Mouse (Mus musculus): Measurements from ENCODE around the gene Ptpn18. TPM values are rescaled to one million over a fixed set of nuclear protein-coding genes. Genes with fewer than 3 reads are reported as not detected.

Gene Ptpn18
- polyA plus RNA-seq, 1 experiment from 2014 or later: 43.2 TPM

DNA sequence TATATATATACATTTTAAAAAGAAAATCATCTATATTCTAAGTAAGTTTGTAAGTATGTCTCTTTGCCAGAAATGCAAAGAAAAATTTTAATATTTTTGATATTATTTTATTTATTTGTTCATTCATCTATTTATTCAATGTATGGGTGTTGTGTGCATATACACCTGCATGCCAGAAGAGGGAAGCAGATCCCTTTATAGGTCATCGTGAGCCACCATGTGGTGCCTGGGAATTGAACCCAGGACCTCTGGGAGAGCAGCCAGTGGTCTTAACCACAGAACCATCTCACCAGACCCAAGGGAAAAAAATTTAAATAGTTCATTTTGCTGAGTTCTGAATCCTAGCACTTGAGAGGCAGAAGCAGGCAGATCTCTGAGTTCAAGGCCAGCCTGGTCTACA is 58.7 kb downstream of the Ptpn18 start:
- ATAC-seq (ENCODE audit: low read depth): no peak
- 70% methylated on average over 1 of the region's 1 CpGs for WGBS
- Histone ChIP-seq H3K27me3 (ENCODE audit: control insufficient read depth, insufficient read depth, low read depth, low read length) (no peaks in the 10 kb centered on the region), H3K4me2 (ENCODE audit: low read depth, low read length) (no peak overlapping the region), H3K4me3 (ENCODE audit: low read length) (no peak overlapping the region), H3K4me1 (replicated peaks; ENCODE audit: control insufficient read depth, insufficient read depth, low read length) (no peaks in the 10 kb centered on the region; the same call in 1 of the 2 replicates), H3K27ac (ENCODE audit: low read length) (no peak overlapping the region), H3K9ac (ENCODE audit: low read length) (no peak overlapping the region), H3K9me3 (ENCODE audit: control insufficient read depth, low read length) (no peaks in the 10 kb centered on the region), H3K36me3 (ENCODE audit: control insufficient read depth, insufficient read depth, low read length) (no peaks in the 10 kb centered on the region)

DNA sequence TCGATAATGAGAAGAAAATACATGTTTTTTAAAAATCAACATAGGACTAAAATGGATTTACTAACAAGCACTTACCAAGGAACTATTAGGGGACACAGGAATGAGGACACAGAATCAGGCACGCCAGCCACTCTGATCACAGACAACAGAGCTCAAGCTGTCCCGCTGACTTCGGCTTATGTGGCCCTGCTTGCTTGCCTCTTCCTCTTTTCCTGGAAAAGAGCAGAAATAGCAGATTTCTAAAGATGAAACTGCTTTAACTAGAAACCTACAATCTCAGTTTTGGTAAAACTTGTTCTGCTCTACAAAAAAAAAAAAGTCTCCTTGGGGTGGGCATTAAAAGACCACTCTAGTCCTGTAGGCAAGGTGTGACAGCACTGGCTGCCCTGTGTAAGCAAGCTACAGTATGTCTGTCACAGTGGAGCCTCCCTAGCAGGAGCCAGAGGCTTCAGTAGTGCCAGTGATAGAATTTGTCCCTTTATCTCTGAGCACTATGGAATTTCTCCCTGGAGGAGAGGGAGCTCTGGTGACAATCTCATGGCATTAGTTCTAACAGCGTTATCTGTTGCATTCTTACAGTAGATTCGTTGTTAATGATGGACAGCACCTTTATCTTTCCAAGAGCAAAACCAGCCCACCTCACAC is 62.8 kb downstream of the Ptpn18 start:
- H3K9me3 ChIP-seq (ENCODE audit: control insufficient read depth, low read length): no peaks in the 10 kb centered on the region
- no peak for ATAC-seq (ENCODE audit: low read depth)
- H3K4me1 ChIP-seq (replicated peaks; ENCODE audit: control insufficient read depth, insufficient read depth, low read length): no peaks in the 10 kb centered on the region
- H3K36me3 ChIP-seq (ENCODE audit: control insufficient read depth, insufficient read depth, low read length): no peaks in the 10 kb centered on the region
- H3K27me3 ChIP-seq (ENCODE audit: control insufficient read depth, insufficient read depth, low read depth, low read length): no peaks in the 10 kb centered on the region
- WGBS: 58% methylated on average over 6 of the region's 6 CpGs
- H3K4me2 ChIP-seq (ENCODE audit: low read depth, low read length): no peak overlapping the region
- H3K9ac ChIP-seq (ENCODE audit: low read length): no peak overlapping the region
- H3K27ac ChIP-seq (ENCODE audit: low read length): no peak overlapping the region
- H3K4me3 ChIP-seq (ENCODE audit: low read length): no peak overlapping the region

DNA sequence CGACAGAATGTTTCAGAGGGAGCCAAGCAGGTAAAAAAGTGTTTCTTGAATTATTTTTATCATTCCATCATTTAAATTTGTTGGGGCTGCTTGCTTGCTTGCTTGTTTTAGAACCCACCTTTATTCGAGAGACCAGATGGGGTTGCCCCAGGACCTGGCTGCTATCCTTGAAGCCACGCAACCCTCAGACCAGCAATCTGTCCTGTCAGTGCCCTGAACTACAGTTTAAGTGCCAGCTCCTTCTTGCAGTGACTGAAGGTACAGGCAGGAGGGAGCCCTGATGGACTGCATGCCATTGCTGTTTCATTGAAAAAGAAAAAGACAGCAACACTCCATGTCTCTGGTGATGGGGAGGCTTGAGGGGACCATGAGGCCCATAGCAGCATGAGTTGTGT is 63.3 kb downstream of the Ptpn18 start:
- no peak for ATAC-seq (ENCODE audit: low read depth)
- Histone ChIP-seq H3K9ac (ENCODE audit: low read length) (no peak overlapping the region), H3K4me1 (replicated peaks; ENCODE audit: control insufficient read depth, insufficient read depth, low read length) (no peaks in the 10 kb centered on the region), H3K36me3 (ENCODE audit: control insufficient read depth, insufficient read depth, low read length) (no peaks in the 10 kb centered on the region), H3K4me2 (ENCODE audit: low read depth, low read length) (no peak overlapping the region), H3K27me3 (ENCODE audit: control insufficient read depth, insufficient read depth, low read depth, low read length) (no peaks in the 10 kb centered on the region), H3K27ac (ENCODE audit: low read length) (no peak overlapping the region), H3K9me3 (ENCODE audit: control insufficient read depth, low read length) (no peaks in the 10 kb centered on the region), H3K4me3 (ENCODE audit: low read length) (no peak overlapping the region)
- 55% methylated on average over 3 of the region's 3 CpGs for WGBS

DNA sequence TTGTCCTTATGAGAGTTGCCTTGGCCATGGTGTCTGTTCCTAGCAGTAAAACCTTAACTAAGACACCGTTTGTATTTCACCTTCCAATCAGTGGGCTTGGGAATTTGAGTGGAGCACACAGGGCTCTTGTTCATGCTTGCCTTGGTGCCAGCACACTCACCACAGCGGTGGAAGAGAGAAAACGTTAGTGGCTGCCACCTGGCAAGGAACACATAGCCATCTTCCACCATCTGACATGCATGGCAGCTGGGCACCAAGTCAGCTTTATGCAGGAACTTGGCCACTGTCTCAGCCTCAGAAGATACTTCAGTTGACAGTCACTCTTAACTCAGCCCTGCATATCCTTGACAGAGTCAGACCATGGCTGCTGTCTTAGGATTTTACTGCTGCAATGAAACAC is 64.1 kb downstream of the Ptpn18 start:
- H3K36me3 ChIP-seq (ENCODE audit: control insufficient read depth, insufficient read depth, low read length): no peaks in the 10 kb centered on the region
- no peaks in the 10 kb centered on the region for H3K4me1 ChIP-seq (replicated peaks; ENCODE audit: control insufficient read depth, insufficient read depth, low read length)
- WGBS: 80% methylated on average over 3 of the region's 3 CpGs
- H3K4me3 ChIP-seq (ENCODE audit: low read length): no peak overlapping the region
- H3K9me3 ChIP-seq (ENCODE audit: control insufficient read depth, low read length): no peaks in the 10 kb centered on the region
- no peak overlapping the region for H3K4me2 ChIP-seq (ENCODE audit: low read depth, low read length)
- no peak overlapping the region for H3K9ac ChIP-seq (ENCODE audit: low read length)
- no peak for ATAC-seq (ENCODE audit: low read depth)
- H3K27ac ChIP-seq (ENCODE audit: low read length): no peak overlapping the region
- no peaks in the 10 kb centered on the region for H3K27me3 ChIP-seq (ENCODE audit: control insufficient read depth, insufficient read depth, low read depth, low read length)

Small RNAs within 50 kb of the gene (microRNA-seq; reads per million reads assigned to microRNA genes)
- 3.2 reads per million, percentile 10 among the genes with 10 or more reads in this experiment for gene Mir5103

Other genes starting within 250 kb of the Ptpn18 start
- 50.8 and 54.6 TPM in 2 replicates for gene Ccdc115, start 20.1 kb upstream of the Ptpn18 start, polyA plus RNA-seq (2015; fragmentation: Nextera tagmentation; extraction: Ambion mirVana)
- gene Imp4, start 19.9 kb upstream of the Ptpn18 start, polyA plus RNA-seq (2015; fragmentation: Nextera tagmentation; extraction: Ambion mirVana): 73.8 and 79.4 TPM in 2 replicates
- gene Prss39, start 38.6 kb downstream of the Ptpn18 start, polyA plus RNA-seq (2015; fragmentation: Nextera tagmentation; extraction: Ambion mirVana): not detected in 2 replicates
- not detected in 2 replicates for gene Cfc1, start 75.9 kb downstream of the Ptpn18 start, polyA plus RNA-seq (2015; fragmentation: Nextera tagmentation; extraction: Ambion mirVana)
- not detected in 2 replicates for gene Prss40, start 101.2 kb downstream of the Ptpn18 start, polyA plus RNA-seq (2015; fragmentation: Nextera tagmentation; extraction: Ambion mirVana)
- gene Amer3, start 119.9 kb downstream of the Ptpn18 start, polyA plus RNA-seq (2015; fragmentation: Nextera tagmentation; extraction: Ambion mirVana): 0.05 and 0.16 TPM in 2 replicates

All from lung, embryonic 16.5 days (tissue).